Mouse (Mus musculus): ENCODE results near the gene Tle2. TPM values are rescaled to one million over a fixed set of nuclear protein-coding genes. Genes with fewer than 3 reads are reported as not detected.

The Tle2 gene
- total and polyA plus RNA-seq, 2 experiments from 2014 or later, result 10.4 to 11.9 TPM

- TF ChIP-seq CTCF (IDR thresholded peaks at IDR 0.05; ENCODE audit: low read depth) (no peak), EP300 (IDR thresholded peaks at IDR 0.05; ENCODE audit: low read depth) (no peak)
- H3K9ac ChIP-seq (replicated peaks; ENCODE audit: low read depth, low read length), result peak overlapping the region; percentile 96
- ATAC-seq (ENCODE audit: insufficient read depth, low read depth), result no peak
- H3K4me2 ChIP-seq (ENCODE audit: low read depth, low read length), result peak overlapping the region; percentile 100
- no peaks in the 10 kb centered on the region for H3K9me3 ChIP-seq (replicated peaks; ENCODE audit: control insufficient read depth, low read length)
- no peaks in the 10 kb centered on the region for H3K36me3 ChIP-seq (replicated peaks; ENCODE audit: control insufficient read depth, insufficient read depth, low read length)
- peaks cover 30% of the 10 kb centered on the region for H3K4me1 ChIP-seq (ENCODE audit: control insufficient read depth, insufficient read depth)
- H3K27ac ChIP-seq (ENCODE audit: low read depth), result no peak overlapping the region
- no peak for DNase-seq (ENCODE audit: low spot score)
- peak overlapping the region; percentile 97 for H3K4me3 ChIP-seq (ENCODE audit: low read depth, low read length)
- H3K27me3 ChIP-seq (ENCODE audit: control insufficient read depth, insufficient read depth, low read length), result no peaks in the 10 kb centered on the region
- WGBS, result 77% methylated on average over 1 of the region's 1 CpGs
Observed at GRCm38 (mm10) chr10:81543633-81544032, 30.7 kb upstream of the Tle2 start.

- Histone ChIP-seq H3K4me2 (ENCODE audit: low read depth, low read length) (peak overlapping the region; percentile 100), H3K4me3 (ENCODE audit: low read depth, low read length) (peak overlapping the region; percentile 97), H3K9ac (replicated peaks; ENCODE audit: low read depth, low read length) (peak overlapping the region; percentile 96), H3K27me3 (ENCODE audit: control insufficient read depth, insufficient read depth, low read length) (no peaks in the 10 kb centered on the region), H3K36me3 (replicated peaks; ENCODE audit: control insufficient read depth, insufficient read depth, low read length) (no peaks in the 10 kb centered on the region), H3K27ac (ENCODE audit: low read depth) (peak overlapping the region; percentile 76), H3K9me3 (replicated peaks; ENCODE audit: control insufficient read depth, low read length) (no peaks in the 10 kb centered on the region), H3K4me1 (ENCODE audit: control insufficient read depth, insufficient read depth) (peaks cover 30% of the 10 kb centered on the region)
- DNase-seq (ENCODE audit: low spot score) (no peak), ATAC-seq (ENCODE audit: insufficient read depth, low read depth) (peak; percentile 10)
- TF ChIP-seq EP300 (IDR thresholded peaks at IDR 0.05; ENCODE audit: low read depth) (no peak), CTCF (IDR thresholded peaks at IDR 0.05; ENCODE audit: low read depth) (no peak)
- WGBS, result under 1% methylated on average over 67 of the region's 93 CpGs
Observed at GRCm38 (mm10) chr10:81544296-81545160, 29.8 kb upstream of the Tle2 start.

- no peak for TF ChIP-seq CTCF (IDR thresholded peaks at IDR 0.05; ENCODE audit: low read depth)
- peak within 1 kb of the TSS; percentile 96 for H3K9ac ChIP-seq (replicated peaks; ENCODE audit: low read depth, low read length)
- H3K4me2 ChIP-seq (ENCODE audit: low read depth, low read length), result peak within 1 kb of the TSS; percentile 100
- DNase-seq (ENCODE audit: low spot score) (peak; percentile 99), ATAC-seq (ENCODE audit: insufficient read depth, low read depth) (peak; percentile 94)
- H3K9me3 ChIP-seq (replicated peaks; ENCODE audit: control insufficient read depth, low read length), result no peaks in the 10 kb centered on the region
- no peaks in the 10 kb centered on the region for H3K36me3 ChIP-seq (replicated peaks; ENCODE audit: control insufficient read depth, insufficient read depth, low read length)
- H3K4me1 ChIP-seq (ENCODE audit: control insufficient read depth, insufficient read depth), result peaks cover 30% of the 10 kb centered on the region
- whole genome bisulfite sequencing, result 1% methylated on average over 44 of the region's 59 CpGs
- peak within 1 kb of the TSS; percentile 76 for H3K27ac ChIP-seq (ENCODE audit: low read depth)
- H3K27me3 ChIP-seq (ENCODE audit: control insufficient read depth, insufficient read depth, low read length), result no peaks in the 10 kb centered on the region
- H3K4me3 ChIP-seq (ENCODE audit: low read depth, low read length), result peak within 1 kb of the TSS; percentile 97
Observed at GRCm38 (mm10) chr10:81545161-81545747, 29.1 kb upstream of the Tle2 start, which contains the start of gene Gna11. TSS of gene Gna11 (minus strand) at chr10:81545190.

- Histone ChIP-seq H3K4me3 (ENCODE audit: low read depth, low read length) (no peak overlapping the region), H3K9me3 (replicated peaks; ENCODE audit: control insufficient read depth, low read length) (no peaks in the 10 kb centered on the region), H3K9ac (replicated peaks; ENCODE audit: low read depth, low read length) (no peak overlapping the region), H3K4me2 (ENCODE audit: low read depth, low read length) (no peak overlapping the region), H3K27ac (ENCODE audit: low read depth) (no peak overlapping the region), H3K4me1 (ENCODE audit: control insufficient read depth, insufficient read depth) (peaks cover 30% of the 10 kb centered on the region), H3K27me3 (ENCODE audit: control insufficient read depth, insufficient read depth, low read length) (no peaks in the 10 kb centered on the region), H3K36me3 (replicated peaks; ENCODE audit: control insufficient read depth, insufficient read depth, low read length) (no peaks in the 10 kb centered on the region)
- no peak for TF ChIP-seq CTCF (IDR thresholded peaks at IDR 0.05; ENCODE audit: low read depth)
- no peak for TF ChIP-seq EP300 (IDR thresholded peaks at IDR 0.05; ENCODE audit: low read depth)
- DNase-seq (ENCODE audit: low spot score) (no peak), ATAC-seq (ENCODE audit: insufficient read depth, low read depth) (no peak)
- 63% methylated on average over 5 of the region's 5 CpGs for WGBS
Observed at GRCm38 (mm10) chr10:81546332-81546731, 28.0 kb upstream of the Tle2 start.

GRCm38 (mm10) chr10:81546788-81547571 is 27.4 kb upstream of the Tle2 start:
- 89% methylated on average over 13 of the region's 13 CpGs for WGBS
- Histone ChIP-seq H3K4me3 (ENCODE audit: low read depth, low read length) (no peak overlapping the region), H3K9ac (replicated peaks; ENCODE audit: low read depth, low read length) (no peak overlapping the region), H3K4me2 (ENCODE audit: low read depth, low read length) (no peak overlapping the region), H3K27me3 (ENCODE audit: control insufficient read depth, insufficient read depth, low read length) (no peaks in the 10 kb centered on the region), H3K4me1 (ENCODE audit: control insufficient read depth, insufficient read depth) (peaks cover 24% of the 10 kb centered on the region), H3K27ac (ENCODE audit: low read depth) (no peak overlapping the region), H3K36me3 (replicated peaks; ENCODE audit: control insufficient read depth, insufficient read depth, low read length) (no peaks in the 10 kb centered on the region), H3K9me3 (replicated peaks; ENCODE audit: control insufficient read depth, low read length) (no peaks in the 10 kb centered on the region)
- ATAC-seq (ENCODE audit: insufficient read depth, low read depth), result no peak
- DNase-seq (ENCODE audit: low spot score), result no peak
- no peak for TF ChIP-seq EP300 (IDR thresholded peaks at IDR 0.05; ENCODE audit: low read depth)
- no peak for TF ChIP-seq CTCF (IDR thresholded peaks at IDR 0.05; ENCODE audit: low read depth)

Measured in heart, postnatal 0 days (tissue).